Mouse (Mus musculus) cerebellum, adult 2 months (tissue): ENCODE results near the gene Depdc5. TPM values are rescaled to one million over a fixed set of nuclear protein-coding genes. Genes with fewer than 3 reads are reported as not detected.

Experiments used
- DNase-seq, 2 experiments: peaks; one replicate each; pipeline ENCODE4 v3.0.0; 2021
- H3K27ac ChIP-seq: fragments of 200-500 bp; 2 replicates; pipeline ENCODE4 v1.5.1; 2012; ENCODE audit warnings: low read length, control low read depth, inconsistent platforms; ENCODE audit not compliant: insufficient read depth
- H3K27me3 ChIP-seq: fragments of 200-500 bp; 2 replicates; pipeline ENCODE4 v1.6.1; 2012; ENCODE audit warnings: inconsistent platforms, mild to moderate bottlenecking, low read length, moderate library complexity; ENCODE audit not compliant: control insufficient read depth, insufficient read depth
- H3K4me1 ChIP-seq: fragments of 200-500 bp; 2 replicates; pipeline ENCODE4 v1.6.1; 2011; ENCODE audit warnings: low read length; ENCODE audit not compliant: control insufficient read depth, insufficient read depth
- H3K4me3 ChIP-seq: fragments of 200-500 bp; replicated peaks from 2 replicates; pipeline ENCODE3; 2011; ENCODE audit warnings: mild to moderate bottlenecking, low read depth, low read length, control low read depth; ENCODE audit not compliant: insufficient read depth
- CTCF ChIP-seq: fragments of 200-500 bp; IDR thresholded peaks from 2 replicates; pipeline ENCODE4 v1.5.1; 2011; ENCODE audit warnings: low read depth, mild to moderate bottlenecking, control low read depth, low read length, moderate library complexity, borderline replicate concordance; ENCODE audit not compliant: insufficient read depth
- POLR2A ChIP-seq: fragments of 200-500 bp; IDR thresholded peaks from 2 replicates; pipeline ENCODE4 v1.6.1; 2011; ENCODE audit warnings: low read length, control low read depth, borderline replicate concordance; ENCODE audit not compliant: insufficient read depth
- WGBS: fragments of 180-500 bp; shearing (Covaris S2); methylation state at CpG from one replicate; pipeline ENCODE4 v1.1.7; 2018; 5-methylcytosine and 5-hydroxymethylcytosine counted together
- polyA plus RNA-seq: library from polyadenylated mRNA; depleted of rRNA; stranded (reverse); fragments of >200 nt; gene quantifications from 2 replicates; pipeline ENCODE4 v1.2.3, GENCODE M21; 2012

Gene Depdc5
- polyA plus RNA-seq, 1 experiment = 45.8 TPM

GRCm38 (mm10) chr5:32961616-32962015 is 98.1 kb downstream of the Depdc5 start:
- Histone ChIP-seq H3K4me3 (no peak overlapping the region), H3K27ac (no peak overlapping the region), H3K4me1 (no peaks in the 10 kb centered on the region), H3K27me3 (no peaks in the 10 kb centered on the region)
- DNase-seq = no peak
- WGBS = 96% methylated on average over 3 of the region's 3 CpGs
- no peak for TF ChIP-seq POLR2A
- TF ChIP-seq CTCF = no peak

- H3K4me3 ChIP-seq = no peak overlapping the region
- no peak overlapping the region for H3K27ac ChIP-seq
- H3K27me3 ChIP-seq = no peaks in the 10 kb centered on the region
- WGBS = 94% methylated on average over 1 of the region's 1 CpGs
- no peaks in the 10 kb centered on the region for H3K4me1 ChIP-seq
- no peak for TF ChIP-seq CTCF
- TF ChIP-seq POLR2A = no peak
- DNase-seq = no peak
These were observed 99.1 kb downstream of the Depdc5 start for GRCm38 (mm10) chr5:32962581-32962980.

DNA sequence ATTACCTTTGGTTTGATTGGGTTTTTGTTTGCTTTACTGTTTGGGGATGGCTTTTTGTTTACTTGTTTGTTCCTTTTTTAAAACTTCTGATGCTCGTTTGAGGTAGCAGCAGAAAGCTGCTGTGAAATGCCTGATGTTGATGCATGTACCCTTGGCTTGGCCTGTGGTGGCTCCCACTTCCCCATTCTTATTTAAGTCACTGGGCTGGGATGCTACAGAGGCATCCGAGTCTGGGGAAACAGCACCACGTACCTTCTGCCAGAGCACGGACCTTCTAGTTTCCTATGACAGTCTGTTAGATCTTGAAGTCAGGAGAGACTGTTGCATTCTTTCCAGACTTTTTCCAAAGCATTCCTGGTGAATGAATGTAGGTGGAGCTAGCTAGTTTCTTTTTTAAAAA is 113.0 kb downstream of the Depdc5 start:
- H3K27ac ChIP-seq = no peak overlapping the region
- 86% methylated on average over 4 of the region's 4 CpGs for WGBS
- TF ChIP-seq POLR2A (no peak), CTCF (no peak)
- H3K4me3 ChIP-seq = no peak overlapping the region
- no peak for DNase-seq
- H3K4me1 ChIP-seq = no peaks in the 10 kb centered on the region
- no peaks in the 10 kb centered on the region for H3K27me3 ChIP-seq

DNA sequence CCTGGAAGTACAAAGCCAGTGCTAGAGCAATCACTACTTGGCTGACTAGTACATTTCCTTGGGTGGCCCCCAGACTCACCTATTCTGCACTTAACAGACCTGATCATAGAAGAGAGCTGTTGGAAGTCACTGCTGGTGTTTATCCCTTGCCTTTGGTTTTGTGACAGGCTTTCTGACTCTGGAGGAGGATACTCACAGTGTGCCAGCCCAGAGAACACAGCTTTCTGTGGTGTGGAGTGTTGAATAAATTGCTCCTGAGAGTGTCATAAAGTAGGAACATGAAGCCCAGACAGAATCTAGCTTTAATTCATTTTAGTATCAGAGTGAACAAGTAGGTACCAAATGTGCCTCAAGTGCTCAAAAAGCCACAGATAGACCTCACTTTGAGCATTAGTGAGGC is 113.7 kb downstream of the Depdc5 start:
- no peak for DNase-seq
- TF ChIP-seq POLR2A (no peak), CTCF (no peak)
- no peak overlapping the region for H3K27ac ChIP-seq

DNA sequence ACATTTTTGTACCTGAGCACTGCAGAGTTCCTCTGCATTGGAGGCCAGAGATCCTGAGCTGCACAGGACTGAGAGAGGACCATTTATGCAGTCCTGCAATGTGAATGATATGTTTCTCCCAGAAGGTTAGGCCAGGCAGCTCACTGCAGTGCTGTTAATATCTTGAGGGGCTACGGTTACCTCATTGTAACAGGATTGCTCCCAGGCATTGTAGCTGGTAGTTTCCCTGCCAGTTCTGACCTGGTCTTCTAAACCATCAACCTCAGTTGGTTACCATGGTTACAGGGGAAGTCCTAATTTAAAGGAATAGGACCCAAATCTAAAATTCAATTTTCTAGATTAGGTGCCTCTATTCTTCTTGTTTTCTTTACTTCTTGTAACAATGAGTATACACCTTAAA is 121.9 kb downstream of the Depdc5 start:
- DNase-seq = no peak
- 85% methylated on average over 1 of the region's 1 CpGs for WGBS
- no peak overlapping the region for H3K27ac ChIP-seq

More for the DNA sequence above, 113.7 kb downstream of the Depdc5 start:
- H3K4me3 ChIP-seq = no peak overlapping the region
- no peaks in the 10 kb centered on the region for H3K27me3 ChIP-seq
- H3K4me1 ChIP-seq = no peaks in the 10 kb centered on the region

GRCm38 (mm10) chr5:32987873-32988272 is 124.4 kb downstream of the Depdc5 start:
- no peak for DNase-seq
- WGBS = 74% methylated on average over 1 of the region's 1 CpGs
- no peak for TF ChIP-seq POLR2A
- no peak for TF ChIP-seq CTCF
- Histone ChIP-seq H3K4me1 (peaks cover 19% of the 10 kb centered on the region), H3K27me3 (no peaks in the 10 kb centered on the region), H3K4me3 (no peak overlapping the region), H3K27ac (no peak overlapping the region)

More for the DNA sequence above, 121.9 kb downstream of the Depdc5 start:
- no peaks in the 10 kb centered on the region for H3K27me3 ChIP-seq
- no peak overlapping the region for H3K4me3 ChIP-seq
- TF ChIP-seq CTCF (no peak), POLR2A (no peak)
- peaks cover 3% of the 10 kb centered on the region; the same call in 1 of the 2 replicates for H3K4me1 ChIP-seq

GRCm38 (mm10) chr5:32989959-32990640 is 126.6 kb downstream of the Depdc5 start:
- H3K4me1 ChIP-seq = peaks cover 22% of the 10 kb centered on the region
- WGBS = 75% methylated on average over 13 of the region's 13 CpGs
- H3K4me3 ChIP-seq = no peak overlapping the region
- no peak overlapping the region for H3K27ac ChIP-seq
- DNase-seq = no peak
- no peak for TF ChIP-seq CTCF
- TF ChIP-seq POLR2A = no peak
- H3K27me3 ChIP-seq = no peaks in the 10 kb centered on the region

GRCm38 (mm10) chr5:32991152-32991551 is 127.7 kb downstream of the Depdc5 start:
- 7% methylated on average over 8 of the region's 8 CpGs for WGBS
- H3K27ac ChIP-seq = 0 out of 2 replicates have a peak overlapping the region, but pooled peaks have one; percentile 5
- peak; percentile 69 to 80 for DNase-seq
- TF ChIP-seq CTCF (peak; percentile 67), POLR2A (no peak)
- H3K27me3 ChIP-seq = no peaks in the 10 kb centered on the region
- peaks cover 22% of the 10 kb centered on the region for H3K4me1 ChIP-seq
- peak overlapping the region; percentile 7 for H3K4me3 ChIP-seq

- Histone ChIP-seq H3K27me3 (no peaks in the 10 kb centered on the region), H3K4me3 (no peak overlapping the region), H3K4me1 (peaks cover 22% of the 10 kb centered on the region), H3K27ac (no peak overlapping the region)
- no peak for DNase-seq
- WGBS = 27% methylated on average over 2 of the region's 2 CpGs
- no peak for TF ChIP-seq POLR2A
These were observed 131.0 kb downstream of the Depdc5 start for GRCm38 (mm10) chr5:32994471-32994870.
